ENCODE assay signal across 8 mouse cellular contexts in genomic region chr8:92358141-92358999, GRCm38 (mm10). TPM values are rescaled to one million over a fixed set of nuclear protein-coding genes. Genes with fewer than 3 reads are reported as not detected.
A peak's percentile ranks its signal among the peaks of the same experiment; 100 is the strongest.
DNase-seq lines count a peak whose midpoint lies in the region; ATAC-seq and TF ChIP-seq lines count a peak whose summit lies in the region.

No protein-coding gene starts in this region.

- WGBS in embryonic facial prominence, embryonic 15.5 days: under 1% methylated on average over 80 of the region's 80 CpGs
- under 1% methylated on average over 65 of the region's 80 CpGs for WGBS in hindbrain, postnatal 0 days
- WGBS in lung, postnatal 0 days: under 1% methylated on average over 65 of the region's 80 CpGs

- ATAC-seq in embryonic facial prominence, embryonic 15.5 days (ENCODE audit: insufficient number of reproducible peaks, low FRiP score, low TSS enrichment, low read depth): no peak
- ATAC-seq in hindbrain, postnatal 0 days: peak; percentile 0; the same call in 1 of the 2 replicates
- no peak for ATAC-seq in lung, postnatal 0 days
- ATAC-seq in megakaryocyte progenitor cell, adult 5-6 weeks (replicated peaks; ENCODE audit: poor library complexity): no peak

- H3K9ac ChIP-seq in ES-Bruce4 (ENCODE audit: low read depth, poor library complexity, severe bottlenecking): peak overlapping the region; percentile 92
- H3K9ac ChIP-seq in embryonic facial prominence, embryonic 15.5 days: peak overlapping the region; percentile 78
- H3K9ac ChIP-seq in hindbrain, postnatal 0 days (replicated peaks; ENCODE audit: low read length): peak overlapping the region; percentile 80
- peak overlapping the region; percentile 60 for H3K9ac ChIP-seq in lung, postnatal 0 days (replicated peaks; ENCODE audit: low read depth)

- TF ChIP-seq EP300 in ES-Bruce4 (IDR thresholded peaks at IDR 0.05; ENCODE audit: insufficient read depth, low read depth, low read length): no peak
- TF ChIP-seq EP300 in lung, postnatal 0 days (IDR thresholded peaks at IDR 0.05): no peak

- H3K4me1 ChIP-seq in ES-Bruce4 (ENCODE audit: control insufficient read depth, insufficient read depth, low read length): no peaks in the 10 kb centered on the region
- peaks cover 71% of the 10 kb centered on the region for H3K4me1 ChIP-seq in embryonic facial prominence, embryonic 15.5 days
- H3K4me1 ChIP-seq in hindbrain, postnatal 0 days (ENCODE audit: insufficient read depth, low read length): 0 out of 2 replicates have a peak, but pooled peaks cover 5% of the 10 kb centered on the region
- H3K4me1 ChIP-seq in lung, postnatal 0 days (ENCODE audit: insufficient read depth, low read depth, low read length): peaks cover 7% of the 10 kb centered on the region; the same call in 1 of the 2 replicates

- no peak for TF ChIP-seq CTCF in ES-Bruce4 (IDR thresholded peaks at IDR 0.05; ENCODE audit: low read depth, low read length)
- no peak for TF ChIP-seq CTCF in hindbrain, postnatal 0 days (IDR thresholded peaks at IDR 0.05; ENCODE audit: low read depth)
- TF ChIP-seq CTCF in lung, postnatal 0 days (IDR thresholded peaks at IDR 0.05): no peak

- peak; percentile 29 for DNase-seq in gastrocnemius, postnatal 10 days
- DNase-seq in gastrocnemius, adult 18-20 months (ENCODE audit: low spot score): no peak
- peak; percentile 36 for DNase-seq in hindbrain, postnatal 0 days (ENCODE audit: low spot score)
- DNase-seq in lung, postnatal 0 days (ENCODE audit: low spot score): peak; percentile 25
- peak; percentile 39 for DNase-seq in yolk sac, embryonic 10.5 days (ENCODE audit: low spot score)

- H3K27ac ChIP-seq in ES-Bruce4 (ENCODE audit: insufficient read depth, low read length): no peak overlapping the region
- peak overlapping the region; percentile 97 for H3K27ac ChIP-seq in embryonic facial prominence, embryonic 15.5 days (replicated peaks)
- peak overlapping the region; percentile 88 for H3K27ac ChIP-seq in hindbrain, postnatal 0 days
- peak overlapping the region; percentile 90 for H3K27ac ChIP-seq in lung, postnatal 0 days (ENCODE audit: low read length)

- H3K9me3 ChIP-seq in ES-Bruce4 (replicated peaks; ENCODE audit: control insufficient read depth, insufficient read depth, low read length, poor library complexity, severe bottlenecking): no peaks in the 10 kb centered on the region
- no peaks in the 10 kb centered on the region for H3K9me3 ChIP-seq in embryonic facial prominence, embryonic 15.5 days (replicated peaks)
- H3K9me3 ChIP-seq in hindbrain, postnatal 0 days (ENCODE audit: low read length): no peaks in the 10 kb centered on the region
- no peaks in the 10 kb centered on the region for H3K9me3 ChIP-seq in lung, postnatal 0 days (ENCODE audit: low read length)

- H3K27me3 ChIP-seq in ES-Bruce4 (ENCODE audit: control insufficient read depth, insufficient read depth, low read length, poor library complexity, severe bottlenecking): peaks cover 44% of the 10 kb centered on the region
- peaks cover 20% of the 10 kb centered on the region for H3K27me3 ChIP-seq in embryonic facial prominence, embryonic 15.5 days
- peaks cover 8% of the 10 kb centered on the region; the same call in 1 of the 2 replicates for H3K27me3 ChIP-seq in hindbrain, postnatal 0 days (ENCODE audit: insufficient read depth, low read length)
- H3K27me3 ChIP-seq in lung, postnatal 0 days (replicated peaks; ENCODE audit: insufficient read depth, low read length): peaks cover 43% of the 10 kb centered on the region

- TF ChIP-seq POLR2A in ES-Bruce4 (IDR thresholded peaks at IDR 0.05; ENCODE audit: insufficient read depth, low read length): no peak

- H3K4me2 ChIP-seq in embryonic facial prominence, embryonic 15.5 days (replicated peaks): peak overlapping the region; percentile 84
- peak overlapping the region; percentile 69 for H3K4me2 ChIP-seq in hindbrain, postnatal 0 days (ENCODE audit: low read depth, low read length)
- peak overlapping the region; percentile 60 for H3K4me2 ChIP-seq in lung, postnatal 0 days (replicated peaks; ENCODE audit: low read depth, low read length)

- no peaks in the 10 kb centered on the region for H3K36me3 ChIP-seq in ES-Bruce4 (ENCODE audit: control insufficient read depth, insufficient read depth, low read length, poor library complexity, severe bottlenecking)
- H3K36me3 ChIP-seq in embryonic facial prominence, embryonic 15.5 days: no peaks in the 10 kb centered on the region
- no peaks in the 10 kb centered on the region for H3K36me3 ChIP-seq in hindbrain, postnatal 0 days (ENCODE audit: insufficient read depth, low read length)
- H3K36me3 ChIP-seq in lung, postnatal 0 days (ENCODE audit: insufficient read depth, low read length): no peaks in the 10 kb centered on the region

- peak overlapping the region; percentile 72 for H3K4me3 ChIP-seq in ES-Bruce4 (ENCODE audit: low read depth, low read length)
- peak overlapping the region; percentile 75 for H3K4me3 ChIP-seq in embryonic facial prominence, embryonic 15.5 days (replicated peaks)
- peak overlapping the region; percentile 65 for H3K4me3 ChIP-seq in hindbrain, postnatal 0 days (ENCODE audit: low read length)
- H3K4me3 ChIP-seq in lung, postnatal 0 days (ENCODE audit: low read depth, low read length): peak overlapping the region; percentile 70

RNA-seq across cellular contexts. Expression of gene Irx5, which starts 0.9 kb away (rescaled TPM):
- total RNA-seq in gastrocnemius, postnatal 10 days (2021): 1 to 10 TPM in 1 of 2 experiments, under 1 TPM in 1; 0.09 to 1.7 TPM
- 1 to 10 TPM in 1 of 2 experiments, under 1 TPM in 1; 0.12 to 5.3 TPM for total RNA-seq in gastrocnemius, adult 18-20 months (2021)
- polyA plus RNA-seq in ES-Bruce4 (2011; ENCODE audit: insufficient read depth, insufficient read length, low read depth, missing spikeins): 0.25 and 0.55 TPM in 2 replicates
- polyA plus RNA-seq in embryonic facial prominence, embryonic 15.5 days (2015; fragmentation: Nextera tagmentation; extraction: Ambion mirVana): 20.2 and 23.1 TPM in 2 replicates
- 18.3 and 22.1 TPM in 2 replicates for total RNA-seq in hindbrain, postnatal 0 days (2014; rRNA removed)
- polyA plus RNA-seq in hindbrain, postnatal 0 days (2015; fragmentation: Nextera tagmentation; extraction: Ambion mirVana): 11.6 and 13.9 TPM in 2 replicates
- polyA plus RNA-seq in lung, postnatal 0 days (2015; fragmentation: Nextera tagmentation; extraction: Ambion mirVana): 19.3 and 21.1 TPM in 2 replicates
- not detected in 2 replicates for total RNA-seq in megakaryocyte progenitor cell, adult 5-6 weeks (2015)
- total RNA-seq in megakaryocyte progenitor cell, adult 5-6 weeks (2017): not detected in 2 replicates
